Mouse (Mus musculus) ES-Bruce4 (cell line): ENCODE results near the gene Tcl1b2.
"Not testable (repeated sequence)": the region's sequence is repeated elsewhere in the genome, so short reads cannot be mapped to it uniquely, and the experiment has no call there.

ENCODE experiments used
- CTCF ChIP-seq: IDR thresholded peaks from one replicate; pipeline ENCODE4 v1.8.1; 2011; ENCODE audit warnings: low read depth, low read length
- EP300 ChIP-seq: IDR thresholded peaks from 2 replicates; pipeline ENCODE4 v1.6.1; 2011; ENCODE audit warnings: low read depth, low read length; ENCODE audit not compliant: insufficient read depth
- POLR2A ChIP-seq: IDR thresholded peaks from one replicate; pipeline ENCODE4 v1.8.1; 2011; ENCODE audit warnings: low read length; ENCODE audit not compliant: insufficient read depth

DNA sequence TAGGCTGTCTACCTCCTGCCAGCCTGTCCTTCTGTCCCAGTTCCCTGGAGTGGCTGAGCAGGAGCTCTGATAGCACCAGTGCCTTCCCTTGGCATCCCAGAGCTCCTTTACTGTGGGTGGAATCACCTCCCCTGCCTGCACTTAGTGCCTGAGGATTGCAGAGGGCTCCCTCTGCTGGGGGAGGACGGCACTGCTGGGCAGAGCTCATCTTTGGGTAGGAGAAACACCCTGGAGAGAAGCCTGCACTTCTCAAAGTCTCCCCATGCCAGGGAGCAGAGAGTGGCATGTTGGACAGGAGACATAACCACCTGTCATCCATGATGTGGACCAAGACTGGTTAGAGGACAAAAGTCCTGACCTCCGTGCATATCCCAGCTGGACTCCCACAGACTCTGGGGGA, 43.2 kb downstream of the Tcl1b2 start:
- peak; percentile 21 for TF ChIP-seq CTCF
- TF ChIP-seq POLR2A, EP300: not testable (repeated sequence)
